ENCODE assay signal across 8 mouse cellular contexts in genomic region chrX:53231965-53232364, GRCm38 (mm10). TPM values are rescaled to one million over a fixed set of nuclear protein-coding genes. Genes with fewer than 3 reads are reported as not detected.
DNase-seq lines count a peak whose midpoint lies in the region; ATAC-seq and TF ChIP-seq lines count a peak whose summit lies in the region.

No protein-coding gene starts in this region.

- no peak overlapping the region for H3K9ac ChIP-seq in lung, postnatal 0 days (replicated peaks; ENCODE audit: low read depth)
- H3K9ac ChIP-seq in intestine, embryonic 15.5 days: no peak overlapping the region
- H3K9ac ChIP-seq in midbrain, embryonic 11.5 days (ENCODE audit: low read length): peak overlapping the region; percentile 9; the same call in 1 of the 2 replicates

- no peak for ATAC-seq in lung, postnatal 0 days
- no peak for ATAC-seq in intestine, embryonic 15.5 days
- no peak for ATAC-seq in midbrain, embryonic 11.5 days (ENCODE audit: low FRiP score)

- no peaks in the 10 kb centered on the region for H3K9me3 ChIP-seq in lung, postnatal 0 days (ENCODE audit: low read length)
- H3K9me3 ChIP-seq in intestine, embryonic 15.5 days: no peaks in the 10 kb centered on the region
- no peaks in the 10 kb centered on the region for H3K9me3 ChIP-seq in midbrain, embryonic 11.5 days (ENCODE audit: control insufficient read depth, low read length)

- DNase-seq in cerebellum, adult 2 months: peak in 1 of 2 experiments; percentile 17
- no peak for DNase-seq in cerebellum, adult 9-11 months
- peak; percentile 27 for DNase-seq in lung, postnatal 0 days (ENCODE audit: low spot score)
- DNase-seq in lung, adult 18-20 months: no peak
- DNase-seq in midbrain, embryonic 11.5 days (ENCODE audit: low spot score, missing footprints): peak; percentile 88
- no peak for DNase-seq in spleen, postnatal 36 days (ENCODE audit: low spot score in 2 of 2)
- DNase-seq in left cerebral cortex, adult 9 months (ENCODE audit: low spot score in 2 of 2): no peak

- TF ChIP-seq EP300 in lung, postnatal 0 days (IDR thresholded peaks at IDR 0.05): no peak

- TF ChIP-seq CTCF in cerebellum, adult 2 months (IDR thresholded peaks at IDR 0.05; ENCODE audit: borderline replicate concordance, insufficient read depth, low read depth, low read length): no peak
- TF ChIP-seq CTCF in lung, postnatal 0 days (IDR thresholded peaks at IDR 0.05): peak; percentile 20; the same call in 1 of the 2 replicates

- H3K4me2 ChIP-seq in lung, postnatal 0 days (replicated peaks; ENCODE audit: low read depth, low read length): peak overlapping the region; percentile 59
- peak overlapping the region; percentile 50 for H3K4me2 ChIP-seq in intestine, embryonic 15.5 days (replicated peaks)
- peak overlapping the region; percentile 39 for H3K4me2 ChIP-seq in midbrain, embryonic 11.5 days

- H3K4me3 ChIP-seq in cerebellum, adult 2 months (replicated peaks; ENCODE audit: insufficient read depth, low read depth, low read length): peak overlapping the region; percentile 8
- H3K4me3 ChIP-seq in lung, postnatal 0 days (ENCODE audit: low read depth, low read length): peak overlapping the region; percentile 30
- H3K4me3 ChIP-seq in intestine, embryonic 15.5 days (replicated peaks): peak overlapping the region; percentile 13
- no peak overlapping the region for H3K4me3 ChIP-seq in midbrain, embryonic 11.5 days (ENCODE audit: low read depth, low read length)

- TF ChIP-seq POLR2A in cerebellum, adult 2 months (IDR thresholded peaks at IDR 0.05; ENCODE audit: borderline replicate concordance, insufficient read depth, low read length): no peak

- H3K27ac ChIP-seq in cerebellum, adult 2 months (ENCODE audit: insufficient read depth, low read length): no peak overlapping the region
- H3K27ac ChIP-seq in lung, postnatal 0 days (ENCODE audit: low read length): peak overlapping the region; percentile 38; the same call in 1 of the 2 replicates
- H3K27ac ChIP-seq in intestine, embryonic 15.5 days: peak overlapping the region; percentile 54
- no peak overlapping the region for H3K27ac ChIP-seq in midbrain, embryonic 11.5 days (ENCODE audit: low read depth, low read length)

- H3K4me1 ChIP-seq in cerebellum, adult 2 months (ENCODE audit: control insufficient read depth, insufficient read depth, low read length): no peaks in the 10 kb centered on the region
- H3K4me1 ChIP-seq in lung, postnatal 0 days (ENCODE audit: insufficient read depth, low read depth, low read length): no peaks in the 10 kb centered on the region
- no peaks in the 10 kb centered on the region for H3K4me1 ChIP-seq in intestine, embryonic 15.5 days (replicated peaks)
- H3K4me1 ChIP-seq in midbrain, embryonic 11.5 days (ENCODE audit: control insufficient read depth, insufficient read depth, low read length): no peaks in the 10 kb centered on the region

- no peaks in the 10 kb centered on the region for H3K27me3 ChIP-seq in cerebellum, adult 2 months (ENCODE audit: control insufficient read depth, insufficient read depth, low read length)
- no peaks in the 10 kb centered on the region for H3K27me3 ChIP-seq in lung, postnatal 0 days (replicated peaks; ENCODE audit: insufficient read depth, low read length)
- no peaks in the 10 kb centered on the region for H3K27me3 ChIP-seq in intestine, embryonic 15.5 days (replicated peaks)
- no peaks in the 10 kb centered on the region for H3K27me3 ChIP-seq in midbrain, embryonic 11.5 days (ENCODE audit: control insufficient read depth, insufficient read depth, low read length)

- WGBS in cerebellum, adult 2 months: 6% methylated on average over 13 of the region's 13 CpGs
- 11% methylated on average over 13 of the region's 13 CpGs for WGBS in lung, postnatal 0 days
- 41% methylated on average over 13 of the region's 13 CpGs for WGBS in intestine, embryonic 15.5 days
- WGBS in midbrain, embryonic 11.5 days: 34% methylated on average over 13 of the region's 13 CpGs

- H3K36me3 ChIP-seq in lung, postnatal 0 days (ENCODE audit: insufficient read depth, low read length): no peaks in the 10 kb centered on the region
- H3K36me3 ChIP-seq in intestine, embryonic 15.5 days: no peaks in the 10 kb centered on the region
- H3K36me3 ChIP-seq in midbrain, embryonic 11.5 days (ENCODE audit: control insufficient read depth, insufficient read depth, low read length): no peaks in the 10 kb centered on the region

RNA-seq across cellular contexts. Expression of gene Plac1, which starts 7.9 kb away (rescaled TPM):
- polyA plus RNA-seq in cerebellum, adult 2 months (2012; rRNA removed): not detected in 2 replicates
- polyA plus RNA-seq in lung, postnatal 0 days (2015; fragmentation: Nextera tagmentation; extraction: Ambion mirVana): 2.5 and 3.9 TPM in 2 replicates
- 4.0 and 4.6 TPM in 2 replicates for polyA plus RNA-seq in intestine, embryonic 15.5 days (2015; fragmentation: Nextera tagmentation; extraction: Ambion mirVana)
- polyA plus RNA-seq in midbrain, embryonic 11.5 days (2014; fragmentation: Nextera tagmentation; extraction: Ambion mirVana): 1.9 and 2.4 TPM in 2 replicates

RNA-seq across cellular contexts. Expression of gene Fam122b, which starts 37.6 kb away (rescaled TPM):
- polyA plus RNA-seq in cerebellum, adult 2 months (2012; rRNA removed): 5.1 and 5.8 TPM in 2 replicates
- polyA plus RNA-seq in lung, postnatal 0 days (2015; fragmentation: Nextera tagmentation; extraction: Ambion mirVana): 4.9 and 5.3 TPM in 2 replicates
- polyA plus RNA-seq in intestine, embryonic 15.5 days (2015; fragmentation: Nextera tagmentation; extraction: Ambion mirVana): 7.8 and 9.3 TPM in 2 replicates
- polyA plus RNA-seq in midbrain, embryonic 11.5 days (2014; fragmentation: Nextera tagmentation; extraction: Ambion mirVana): 8.5 and 9.0 TPM in 2 replicates

RNA-seq across cellular contexts. Expression of gene Fam122c, which starts 41.3 kb away (rescaled TPM):
- polyA plus RNA-seq in cerebellum, adult 2 months (2012; rRNA removed): not detected in 2 replicates
- not detected in 2 replicates for polyA plus RNA-seq in lung, postnatal 0 days (2015; fragmentation: Nextera tagmentation; extraction: Ambion mirVana)
- not detected in 2 replicates for polyA plus RNA-seq in intestine, embryonic 15.5 days (2015; fragmentation: Nextera tagmentation; extraction: Ambion mirVana)
- not detected in 2 replicates for polyA plus RNA-seq in midbrain, embryonic 11.5 days (2014; fragmentation: Nextera tagmentation; extraction: Ambion mirVana)

Comparison
In these comparisons a context has a peak if more than half of its experiments do, and no peak if none do; other contexts are left out.
1. DNase-seq: peak in lung, postnatal 0 days (single experiment) and midbrain, embryonic 11.5 days (single experiment); none in cerebellum, adult 9-11 months (single experiment), lung, adult 18-20 months (0 of 2), spleen, postnatal 36 days (0 of 2) and left cerebral cortex, adult 9 months (0 of 2).
2. H3K27ac ChIP-seq: peak in lung, postnatal 0 days (single experiment) and intestine, embryonic 15.5 days (single experiment); none in cerebellum, adult 2 months (single experiment) and midbrain, embryonic 11.5 days (single experiment).
3. Peak in every context shown above with its lines, with median percentiles within 50 percentile points of each other: H3K4me2 ChIP-seq.